Comparison of ENCODE assay signal across 8 mouse cellular contexts in genomic region chr8:9977573-9978314, GRCm38 (mm10). TPM values are rescaled to one million over a fixed set of nuclear protein-coding genes. Genes with fewer than 3 reads are reported as not detected.
DNase-seq lines count a peak whose midpoint lies in the region; ATAC-seq lines count a peak whose summit lies in the region.

Gene Lig4 (minus strand): TSS chr8:9977686.
Gene Abhd13 (plus strand): TSS chr8:9977707.

- H3K27me3 ChIP-seq in lung, embryonic 16.5 days (ENCODE audit: control insufficient read depth, insufficient read depth, low read depth, low read length): no peaks in the 10 kb centered on the region

- ATAC-seq in hematopoietic stem cell, adult 5-6 weeks (replicated peaks in 1 of 2; ENCODE audit: insufficient read depth in 1 of 2, low FRiP score in 2 of 2, low TSS enrichment in 1 of 2, low read depth in 1 of 2, poor library complexity in 2 of 2, severe bottlenecking in 2 of 2): peak; percentile 77 to 84
- ATAC-seq in lung, embryonic 16.5 days (ENCODE audit: low read depth): peak; percentile 66

- H3K4me1 ChIP-seq in lung, embryonic 16.5 days (replicated peaks; ENCODE audit: control insufficient read depth, insufficient read depth, low read length): peaks cover 27% of the 10 kb centered on the region

- H3K4me3 ChIP-seq in lung, embryonic 16.5 days (ENCODE audit: low read length): peak within 1 kb of the TSS; percentile 94

- H3K4me2 ChIP-seq in lung, embryonic 16.5 days (ENCODE audit: low read depth, low read length): peak within 1 kb of the TSS; percentile 83

- H3K36me3 ChIP-seq in lung, embryonic 16.5 days (ENCODE audit: control insufficient read depth, insufficient read depth, low read length): peaks cover 4% of the 10 kb centered on the region

- peak; percentile 93 for DNase-seq in MEL-GATA-1-ER (ENCODE audit: extremely low read depth, low read depth)
- peak; percentile 99 for DNase-seq in cerebellum, adult 8-10 months
- peak; percentile 99 for DNase-seq in forelimb bud, embryonic 11.5 days (ENCODE audit: low read depth, low spot score)
- DNase-seq in layer of hippocampus, adult 9-10 months (ENCODE audit: low spot score): peak; percentile 92
- DNase-seq in ovary, postnatal 10 days (ENCODE audit: low spot score): peak; percentile 98
- DNase-seq in thymus, postnatal 10 days (ENCODE audit: low spot score in 2 of 2): peak; percentile 99

- WGBS in lung, embryonic 16.5 days: 0% methylated on average over 53 of the region's 68 CpGs

- no peaks in the 10 kb centered on the region for H3K9me3 ChIP-seq in lung, embryonic 16.5 days (ENCODE audit: control insufficient read depth, low read length)

- H3K9ac ChIP-seq in lung, embryonic 16.5 days (ENCODE audit: low read length): peak within 1 kb of the TSS; percentile 95

- peak within 1 kb of the TSS; percentile 82 for H3K27ac ChIP-seq in lung, embryonic 16.5 days (ENCODE audit: low read length)

RNA-seq across cellular contexts. Expression of gene Lig4, which starts in this region (rescaled TPM):
- total RNA-seq in hematopoietic stem cell, adult 5-6 weeks (2017): 1.6 and 1.7 TPM in 2 replicates
- 5.3 and 5.7 TPM in 2 replicates for polyA plus RNA-seq in lung, embryonic 16.5 days (2015; fragmentation: Nextera tagmentation; extraction: Ambion mirVana)

RNA-seq across cellular contexts. Expression of gene Abhd13, which starts in this region (rescaled TPM):
- 13.6 and 15.4 TPM in 2 replicates for total RNA-seq in hematopoietic stem cell, adult 5-6 weeks (2017)
- polyA plus RNA-seq in lung, embryonic 16.5 days (2015; fragmentation: Nextera tagmentation; extraction: Ambion mirVana): 13.8 and 15.0 TPM in 2 replicates

Comparison
In these comparisons a context has a peak if more than half of its experiments do, and no peak if none do; other contexts are left out.
1. Peak in every context shown above with its lines: DNase-seq, ATAC-seq, H3K4me3 ChIP-seq and H3K27ac ChIP-seq.